Mouse (Mus musculus) lung, adult 2 months (tissue): ENCODE measurements around the gene Pom121.

ENCODE experiments used
- CTCF ChIP-seq: fragments of 200-500 bp; IDR thresholded peaks from 2 replicates; pipeline ENCODE4 v1.5.1; 2011; ENCODE audit warnings: mild to moderate bottlenecking, low read length, control low read depth; ENCODE audit not compliant: insufficient read depth
- POLR2A ChIP-seq: fragments of 200-500 bp; IDR thresholded peaks from 2 replicates; pipeline ENCODE4 v1.6.1; 2011; ENCODE audit warnings: low read depth, mild to moderate bottlenecking, control low read depth, low read length, borderline replicate concordance; ENCODE audit errors: extremely low read depth

DNA sequence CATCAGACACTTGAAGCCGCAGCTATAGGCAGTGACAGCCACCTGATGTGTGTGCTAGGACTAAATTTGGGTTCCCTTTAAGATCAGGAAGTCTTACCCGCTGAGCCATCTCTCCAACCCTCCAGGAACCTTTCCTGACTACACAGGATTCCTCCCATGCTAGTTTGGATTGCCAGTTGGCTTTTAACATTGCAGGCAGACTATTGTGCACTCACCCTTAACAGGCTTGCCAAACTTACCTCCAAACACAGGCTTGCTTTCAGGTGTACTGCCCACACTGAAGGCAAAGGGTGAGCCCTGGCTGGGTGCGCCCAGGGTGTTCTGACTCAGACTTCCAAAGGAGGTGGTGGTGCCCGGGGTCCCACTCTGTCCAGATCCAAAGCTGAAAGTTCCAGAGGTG, 13.7 kb downstream of the Pom121 start:
- TF ChIP-seq POLR2A, result no peak
- no peak for TF ChIP-seq CTCF
